Mouse (Mus musculus) hindbrain, postnatal 0 days (tissue): ENCODE results near the gene Rad17. TPM values are rescaled to one million over a fixed set of nuclear protein-coding genes. Genes with fewer than 3 reads are reported as not detected.

ENCODE experiments used
- ATAC-seq: fragments of 200-750 bp; cut with Nextera tagmentation; 2 replicates; pipeline ENCODE4 v1.8.0; 2017; ENCODE audit warnings: mild to moderate bottlenecking, moderate TSS enrichment, moderate library complexity
- DNase-seq: peaks from one replicate; pipeline ENCODE4 v3.0.0-alpha.2; 2015; ENCODE audit warnings: low spot score
- H3K27ac ChIP-seq: fragments of 300-500 bp; sonication (generic); 2 replicates; pipeline ENCODE4 v1.5.1; 2014; ENCODE audit warnings: mild to moderate bottlenecking
- H3K27me3 ChIP-seq: fragments of 300-500 bp; sonication (generic); 2 replicates; pipeline ENCODE4 v1.6.1; 2014; ENCODE audit warnings: low read length, mixed read lengths; ENCODE audit not compliant: insufficient read depth
- H3K36me3 ChIP-seq: fragments of 300-500 bp; sonication (generic); 2 replicates; pipeline ENCODE4 v1.6.1; 2014; ENCODE audit warnings: low read length, mixed read lengths; ENCODE audit not compliant: insufficient read depth
- H3K4me1 ChIP-seq: fragments of 300-500 bp; sonication (generic); 2 replicates; pipeline ENCODE4 v1.6.1; 2014; ENCODE audit warnings: antibody characterized with exemption, low read length, mixed read lengths; ENCODE audit not compliant: insufficient read depth
- H3K4me2 ChIP-seq: fragments of 300-500 bp; sonication (generic); 2 replicates; pipeline ENCODE4 v1.6.1; 2014; ENCODE audit warnings: low read depth, mild to moderate bottlenecking, low read length, moderate library complexity, mixed read lengths
- H3K4me3 ChIP-seq: fragments of 300-500 bp; sonication (generic); 2 replicates; pipeline ENCODE4 v1.5.1; 2014; ENCODE audit warnings: low read length
- H3K9ac ChIP-seq: fragments of 300-500 bp; sonication (generic); replicated peaks from 2 replicates; pipeline ENCODE4 v1.6.1; 2014; ENCODE audit warnings: mild to moderate bottlenecking, low read length, moderate library complexity, mixed read lengths
- H3K9me3 ChIP-seq: fragments of 300-500 bp; sonication (generic); 2 replicates; pipeline ENCODE4 v1.6.1; 2016; ENCODE audit warnings: low read length, mixed read lengths
- CTCF ChIP-seq: IDR thresholded peaks from 2 replicates; pipeline ENCODE4 v1.5.1; 2016; ENCODE audit warnings: antibody characterized with exemption, control low read depth, low read depth
- WGBS: fragments of 180-500 bp; shearing (Covaris S2); extraction: QIAGEN DNeasy Blood & Tissue Kit; methylation state at CpG from one replicate; pipeline ENCODE4 v1.1.7; 2014; 5-methylcytosine and 5-hydroxymethylcytosine counted together
- polyA plus RNA-seq: library from polyadenylated mRNA; unstranded; fragments of >200 nt; fragmentation: Nextera tagmentation; extraction: Ambion mirVana; gene quantifications from 2 replicates; pipeline ENCODE4 v1.2.1, GENCODE M21; 2015
- total RNA-seq: library from RNA; depleted of rRNA; stranded (reverse); fragments of >200 nt; gene quantifications from 2 replicates; pipeline ENCODE4 v1.2.3, GENCODE M21; 2014; rRNA removed

The Rad17 gene
- total and polyA plus RNA-seq, 2 experiments from 2014 or later = 12.3 to 13.1 TPM

DNA sequence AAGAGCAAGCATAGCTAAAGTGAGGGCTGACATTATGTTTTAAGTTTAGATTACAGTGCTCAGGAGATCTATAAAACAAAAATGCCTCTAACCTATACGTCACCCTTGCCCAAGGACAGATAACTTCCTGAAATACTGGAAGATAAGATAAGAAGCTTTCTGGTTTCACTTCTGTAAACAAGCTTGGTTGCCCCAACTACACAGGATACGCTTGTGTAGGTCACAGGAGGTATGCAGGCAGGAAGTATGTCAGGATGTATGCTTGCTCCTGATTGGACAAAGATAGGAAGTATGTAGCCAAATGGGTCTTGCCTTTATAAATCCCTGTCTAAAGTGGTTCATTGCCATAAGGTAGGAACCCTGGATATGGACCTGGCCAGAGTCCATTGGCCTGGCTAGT is 74.9 kb downstream of the Rad17 start:
- TF ChIP-seq CTCF = no peak
- whole genome bisulfite sequencing = 77% methylated on average over 2 of the region's 2 CpGs
- no peak for ATAC-seq

DNA sequence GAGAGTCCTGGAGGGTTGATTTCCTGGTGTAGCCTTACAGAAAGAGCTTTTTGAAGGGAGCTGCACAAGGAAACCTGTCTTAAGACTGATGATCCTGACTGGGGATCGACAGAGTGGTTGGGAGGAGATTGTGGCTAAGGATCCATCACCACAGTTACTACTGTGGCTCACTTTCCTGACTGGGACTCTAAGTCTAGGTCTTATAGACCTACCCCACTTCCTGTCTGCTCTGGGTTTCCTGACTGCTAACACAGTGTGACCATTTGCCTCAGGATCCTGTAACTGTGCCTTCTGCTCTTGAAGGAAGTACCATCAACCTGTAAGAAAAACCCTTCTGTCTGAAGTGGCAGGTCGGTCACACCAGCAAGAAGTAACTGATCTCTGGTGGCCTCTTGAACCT is 80.1 kb downstream of the Rad17 start:
- Histone ChIP-seq H3K4me2 (no peak overlapping the region), H3K4me3 (no peak overlapping the region), H3K9ac (no peak overlapping the region), H3K4me1 (no peaks in the 10 kb centered on the region), H3K27ac (no peak overlapping the region), H3K36me3 (no peaks in the 10 kb centered on the region), H3K27me3 (no peaks in the 10 kb centered on the region), H3K9me3 (no peaks in the 10 kb centered on the region)
- no peak for ATAC-seq
- WGBS = 73% methylated on average over 2 of the region's 2 CpGs
- no peak for DNase-seq
- no peak for TF ChIP-seq CTCF

More for the DNA sequence above, 74.9 kb downstream of the Rad17 start:
- DNase-seq = no peak
- Histone ChIP-seq H3K4me3 (no peak overlapping the region), H3K4me2 (no peak overlapping the region), H3K4me1 (no peaks in the 10 kb centered on the region), H3K9me3 (no peaks in the 10 kb centered on the region), H3K9ac (no peak overlapping the region), H3K36me3 (no peaks in the 10 kb centered on the region), H3K27ac (no peak overlapping the region), H3K27me3 (no peaks in the 10 kb centered on the region)

DNA sequence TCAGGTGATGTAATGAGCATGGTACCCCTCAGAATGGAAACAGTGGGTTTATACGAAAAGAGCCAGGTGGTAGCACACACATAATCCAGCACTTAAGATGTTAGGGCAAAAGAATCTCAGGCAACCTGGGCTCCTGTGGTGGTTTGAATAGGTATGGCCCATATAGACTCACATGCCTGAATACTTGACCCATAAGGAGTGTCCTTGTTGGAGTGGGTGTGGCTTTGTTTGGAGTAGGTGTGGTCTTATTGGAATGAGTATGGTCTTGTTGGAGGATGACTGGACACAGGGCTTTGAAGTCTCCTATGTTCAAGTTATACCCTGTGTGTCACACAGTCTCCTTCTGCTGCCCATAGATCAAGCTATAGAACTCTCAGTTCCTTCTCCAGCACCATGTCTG is 82.5 kb downstream of the Rad17 start:
- no peak for ATAC-seq

More for the DNA sequence above, 82.5 kb downstream of the Rad17 start:
- DNase-seq = no peak
- H3K4me3 ChIP-seq = no peak overlapping the region
- 96% methylated on average over 1 of the region's 1 CpGs for WGBS
- no peaks in the 10 kb centered on the region for H3K36me3 ChIP-seq
- H3K27me3 ChIP-seq = no peaks in the 10 kb centered on the region
- no peaks in the 10 kb centered on the region for H3K4me1 ChIP-seq
- no peaks in the 10 kb centered on the region for H3K9me3 ChIP-seq
- no peak overlapping the region for H3K9ac ChIP-seq
- H3K4me2 ChIP-seq = no peak overlapping the region
- no peak overlapping the region for H3K27ac ChIP-seq
- TF ChIP-seq CTCF = no peak

Other genes starting within 250 kb of the Rad17 start
- gene Naip1, start 198.2 kb downstream of the Rad17 start, total RNA-seq = 0.10 and 0.22 TPM in 2 replicates
- 0.08 and 0.11 TPM in 2 replicates for gene Naip1, start 198.2 kb downstream of the Rad17 start, polyA plus RNA-seq
- 22.6 and 24.4 TPM in 2 replicates for gene Gtf2h2, start 158.5 kb downstream of the Rad17 start, total RNA-seq
- gene Gtf2h2, start 158.5 kb downstream of the Rad17 start, polyA plus RNA-seq = 57.4 and 65.9 TPM in 2 replicates
- gene Ocln, start 98.3 kb downstream of the Rad17 start, total RNA-seq = 12.4 and 12.9 TPM in 2 replicates
- gene Ocln, start 98.3 kb downstream of the Rad17 start, polyA plus RNA-seq = 11.9 and 13.5 TPM in 2 replicates
- gene Marveld2, start 34.1 kb downstream of the Rad17 start, total RNA-seq = 2.1 and 3.8 TPM in 2 replicates
- 2.9 and 3.2 TPM in 2 replicates for gene Marveld2, start 34.1 kb downstream of the Rad17 start, polyA plus RNA-seq
- 101 and 123 TPM in 2 replicates for gene Ak6, start 72 bp downstream of the Rad17 start, total RNA-seq
- gene Ak6, start 72 bp downstream of the Rad17 start, polyA plus RNA-seq = 320 and 328 TPM in 2 replicates
- gene Taf9, start 528 bp upstream of the Rad17 start, total RNA-seq = 34.7 and 37.3 TPM in 2 replicates
- 38.0 and 42.8 TPM in 2 replicates for gene Taf9, start 528 bp upstream of the Rad17 start, polyA plus RNA-seq
- gene Ccdc125, start 18.7 kb upstream of the Rad17 start, total RNA-seq = 0.21 and 0.36 TPM in 2 replicates
- 1.3 and 1.4 TPM in 2 replicates for gene Ccdc125, start 18.7 kb upstream of the Rad17 start, polyA plus RNA-seq
- gene Cdk7, start 79.9 kb upstream of the Rad17 start, total RNA-seq = 31.5 and 33.4 TPM in 2 replicates
- 37.7 and 38.8 TPM in 2 replicates for gene Cdk7, start 79.9 kb upstream of the Rad17 start, polyA plus RNA-seq
- gene Mrps36, start 93.6 kb upstream of the Rad17 start, total RNA-seq = 54.4 and 58.7 TPM in 2 replicates
- 180 and 198 TPM in 2 replicates for gene Mrps36, start 93.6 kb upstream of the Rad17 start, polyA plus RNA-seq
- 1.7 and 3.6 TPM in 2 replicates for gene Cenph, start 124.8 kb upstream of the Rad17 start, total RNA-seq
- gene Cenph, start 124.8 kb upstream of the Rad17 start, polyA plus RNA-seq = 8.4 and 9.5 TPM in 2 replicates
- gene Ccnb1, start 135.5 kb upstream of the Rad17 start, total RNA-seq = 23.1 and 34.4 TPM in 2 replicates
- 37.6 and 44.8 TPM in 2 replicates for gene Ccnb1, start 135.5 kb upstream of the Rad17 start, polyA plus RNA-seq
- 41.3 and 41.7 TPM in 2 replicates for gene Slc30a5, start 182.4 kb upstream of the Rad17 start, total RNA-seq
- 24.4 and 26.3 TPM in 2 replicates for gene Slc30a5, start 182.4 kb upstream of the Rad17 start, polyA plus RNA-seq